In the genomic region with DNA sequence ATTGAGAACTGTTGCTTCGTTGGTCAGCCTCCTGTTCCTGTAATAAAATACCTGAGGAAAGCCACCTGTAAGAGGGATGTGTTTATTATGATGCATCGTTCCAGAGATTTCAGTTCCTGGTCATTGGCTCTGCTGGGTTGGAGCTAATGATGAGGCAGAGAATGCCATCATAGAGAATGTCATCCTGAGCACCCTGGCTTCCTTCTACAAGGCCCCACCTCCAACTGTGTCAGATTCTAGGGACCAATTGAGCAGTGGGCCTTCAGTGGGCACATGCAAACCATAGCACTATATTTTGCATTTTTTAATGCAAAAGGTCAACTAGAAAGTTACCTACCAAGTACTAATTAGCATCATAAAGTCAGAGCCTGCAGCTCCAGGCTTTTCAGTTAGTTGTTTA, we compare ENCODE assay signal across 15 mouse cellular contexts. TPM values are rescaled to one million over a fixed set of nuclear protein-coding genes. Genes with fewer than 3 reads are reported as not detected.
"Had no signal": no experiment of that assay in that cellular context is flagged by ENCODE, and none has a peak within 500 bp of the region (broad histone marks: within the 10 kb centered on the region; RNA-seq: fewer than 3 reads in every experiment).

No protein-coding gene starts in this region.

- H3K4me1 ChIP-seq: lung, embryonic 15.5 days; midbrain, embryonic 13.5 days; midbrain, embryonic 15.5 days; neural tube, embryonic 12.5 days; stomach, embryonic 15.5 days had no signal

- H3K36me3 ChIP-seq: lung, embryonic 15.5 days; midbrain, embryonic 13.5 days; midbrain, embryonic 15.5 days; neural tube, embryonic 12.5 days; stomach, embryonic 15.5 days had no signal

- DNase-seq: liver, postnatal 0 days; lung, adult 2 months; lung, postnatal 14 days; lung, postnatal 36 days; right cerebral cortex, postnatal 14 days; thymus, adult 2 months; thymus, postnatal 25 days; thymus, postnatal 4 days had no signal

- H3K4me3 ChIP-seq: lung, embryonic 15.5 days; midbrain, embryonic 13.5 days; midbrain, embryonic 15.5 days; neural tube, embryonic 12.5 days; stomach, embryonic 15.5 days had no signal

- H3K9me3 ChIP-seq: lung, embryonic 15.5 days; midbrain, embryonic 13.5 days; midbrain, embryonic 15.5 days; neural tube, embryonic 12.5 days; stomach, embryonic 15.5 days had no signal

- H3K27me3 ChIP-seq: lung, embryonic 15.5 days; midbrain, embryonic 13.5 days; midbrain, embryonic 15.5 days; neural tube, embryonic 12.5 days; stomach, embryonic 15.5 days had no signal

- H3K27ac ChIP-seq: lung, embryonic 15.5 days; macrophage; midbrain, embryonic 13.5 days; midbrain, embryonic 15.5 days; neural tube, embryonic 12.5 days; stomach, embryonic 15.5 days; stomach, postnatal 0 days had no signal

RNA-seq across cellular contexts. Expression of a gene that starts 20.5 kb away (rescaled TPM):
- polyA plus RNA-seq: macrophage had no signal
